Mouse (Mus musculus): ENCODE measurements around the gene Galnt14. TPM values are rescaled to one million over a fixed set of nuclear protein-coding genes. Genes with fewer than 3 reads are reported as not detected.

The Galnt14 gene
- total RNA-seq, 2 experiments from 2014 or later, result not detected

DNA sequence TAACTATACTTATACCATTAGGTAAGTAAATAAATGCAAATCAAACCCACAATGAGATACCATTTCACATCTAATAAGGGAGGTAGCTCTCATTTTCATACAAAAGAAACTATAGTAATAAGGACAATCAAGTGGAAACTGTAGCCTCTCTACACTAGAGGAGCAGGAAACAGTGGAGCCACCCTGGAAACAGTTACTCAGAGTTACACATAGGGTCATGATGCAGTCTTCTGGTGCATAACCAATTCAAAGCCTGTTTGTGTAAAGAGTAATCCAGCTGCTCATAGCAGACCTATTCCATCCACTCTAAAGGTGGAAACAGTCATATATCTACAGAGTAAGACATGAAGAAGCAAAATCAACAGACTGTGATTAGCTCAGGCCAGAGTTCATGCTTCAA is 261.1 kb downstream of the Galnt14 start:
- ATAC-seq (replicated peaks; ENCODE audit: low FRiP score, poor library complexity, severe bottlenecking), result no peak

Other genes with a start within 250 kb of the Galnt14 start
- gene Ehd3, start 93.7 kb upstream of the Galnt14 start, total RNA-seq (2015; ENCODE audit: low replicate concordance), result 0.42 and 2.3 TPM in 2 replicates
- gene Ehd3, start 93.7 kb upstream of the Galnt14 start, total RNA-seq (2017; ENCODE audit: low replicate concordance), result 1.6 TPM in 1 of 2 replicates, not detected in the other
- gene Xdh, start 239.7 kb upstream of the Galnt14 start, total RNA-seq (2015; ENCODE audit: low replicate concordance), result 39.5 and 54.8 TPM in 2 replicates
- 24.5 and 28.2 TPM in 2 replicates for gene Xdh, start 239.7 kb upstream of the Galnt14 start, total RNA-seq (2017; ENCODE audit: low replicate concordance)

All from erythroblast, adult 5-6 weeks (primary cell).